Mouse (Mus musculus): ENCODE results near the gene Dpf3.

Gene Dpf3

GRCm38 (mm10) chr12:83286496-83287492, 200.7 kb downstream of the Dpf3 start:
- peak; percentile 50 for DNase-seq (ENCODE audit: low spot score)

GRCm38 (mm10) chr12:83283591-83284320, 203.8 kb downstream of the Dpf3 start:
- DNase-seq (ENCODE audit: low spot score), result no peak

GRCm38 (mm10) chr12:83277537-83278441, 209.7 kb downstream of the Dpf3 start:
- DNase-seq (ENCODE audit: low spot score), result no peak

GRCm38 (mm10) chr12:83271215-83271614, 216.3 kb downstream of the Dpf3 start:
- no peak for DNase-seq (ENCODE audit: low spot score)

- peak; percentile 48 for DNase-seq (ENCODE audit: low spot score)
Observed at GRCm38 (mm10) chr12:83268504-83268922, 219.0 kb downstream of the Dpf3 start.

- no peak for DNase-seq (ENCODE audit: low spot score)
Observed at GRCm38 (mm10) chr12:83260540-83260939, 227.0 kb downstream of the Dpf3 start.

GRCm38 (mm10) chr12:83254399-83254798, 233.1 kb downstream of the Dpf3 start:
- no peak for DNase-seq (ENCODE audit: low spot score)

- DNase-seq (ENCODE audit: low spot score), result no peak
Observed at GRCm38 (mm10) chr12:83249066-83249465, 238.4 kb downstream of the Dpf3 start.

- DNase-seq (ENCODE audit: low spot score), result no peak
Observed at GRCm38 (mm10) chr12:83248636-83249035, 238.9 kb downstream of the Dpf3 start.

GRCm38 (mm10) chr12:83247669-83248068, 239.8 kb downstream of the Dpf3 start:
- DNase-seq (ENCODE audit: low spot score), result no peak

- no peak for DNase-seq (ENCODE audit: low spot score)
Observed at GRCm38 (mm10) chr12:83241022-83241421, 246.5 kb downstream of the Dpf3 start.

GRCm38 (mm10) chr12:83240571-83240970, 246.9 kb downstream of the Dpf3 start:
- DNase-seq (ENCODE audit: low spot score), result no peak

GRCm38 (mm10) chr12:83235781-83236180, 251.7 kb downstream of the Dpf3 start:
- no peak for DNase-seq (ENCODE audit: low spot score)

- no peak for DNase-seq (ENCODE audit: low spot score)
Observed at GRCm38 (mm10) chr12:83234981-83235380, 252.5 kb downstream of the Dpf3 start.

- DNase-seq (ENCODE audit: low spot score), result no peak
Observed at GRCm38 (mm10) chr12:83233651-83234050, 253.9 kb downstream of the Dpf3 start.

- no peak for DNase-seq (ENCODE audit: low spot score)
Observed at GRCm38 (mm10) chr12:83232916-83233315, 254.6 kb downstream of the Dpf3 start.

GRCm38 (mm10) chr12:83231258-83231657, 256.3 kb downstream of the Dpf3 start:
- no peak for DNase-seq (ENCODE audit: low spot score)

GRCm38 (mm10) chr12:83229683-83230082, 257.8 kb downstream of the Dpf3 start:
- DNase-seq (ENCODE audit: low spot score), result no peak

- no peak for DNase-seq (ENCODE audit: low spot score)
Observed at GRCm38 (mm10) chr12:83227014-83227413, 260.5 kb downstream of the Dpf3 start.

GRCm38 (mm10) chr12:83220964-83221363, 266.6 kb downstream of the Dpf3 start:
- no peak for DNase-seq (ENCODE audit: low spot score)

GRCm38 (mm10) chr12:83213879-83214341, 273.6 kb downstream of the Dpf3 start:
- DNase-seq (ENCODE audit: low spot score), result no peak

- DNase-seq (ENCODE audit: low spot score), result no peak
Observed at GRCm38 (mm10) chr12:83211976-83212375, 275.5 kb downstream of the Dpf3 start.

Measured in layer of hippocampus, adult 11-12 months (tissue).